Mouse (Mus musculus) heart, embryonic 14.5 days (tissue): ENCODE measurements around the gene Dennd2a. TPM values are rescaled to one million over a fixed set of nuclear protein-coding genes. Genes with fewer than 3 reads are reported as not detected.
A peak's percentile ranks its signal among the peaks of the same experiment; 100 is the strongest.
"Not testable (repeated sequence)": the region's sequence is repeated elsewhere in the genome, so short reads cannot be mapped to it uniquely, and the experiment has no call there.

Source experiments
- ATAC-seq: fragments of 200-750 bp; cut with Nextera tagmentation; 2 replicates; pipeline ENCODE4 v1.8.0; 2017; ENCODE audit warnings: low read depth, moderate TSS enrichment; ENCODE audit not compliant: insufficient number of reproducible peaks, insufficient read depth, low FRiP score
- H3K27ac ChIP-seq, 2 experiments: fragments of 200-500 bp in 1 of 2; fragments of 300-500 bp in 1 of 2; sonication (generic) in 1 of 2; replicated peaks in 1 of 2; 2 replicates each; pipeline ENCODE4 v1.5.1; 2012 to 2014; ENCODE audit warnings: low read depth in 2 of 2, low read length in 2 of 2, control low read depth in 1 of 2, mild to moderate bottlenecking in 1 of 2, mixed read lengths in 1 of 2; ENCODE audit not compliant: control insufficient read depth in 1 of 2, insufficient read depth in 1 of 2
- H3K27me3 ChIP-seq: fragments of 300-500 bp; sonication (generic); 2 replicates; pipeline ENCODE4 v1.6.1; 2014; ENCODE audit warnings: mild to moderate bottlenecking, low read length, control low read depth; ENCODE audit not compliant: control insufficient read depth, insufficient read depth
- H3K36me3 ChIP-seq: fragments of 300-500 bp; sonication (generic); 2 replicates; pipeline ENCODE4 v1.6.1; 2014; ENCODE audit warnings: mild to moderate bottlenecking, control low read depth, low read length, mixed read lengths; ENCODE audit not compliant: control insufficient read depth, insufficient read depth
- H3K4me1 ChIP-seq, 2 experiments: fragments of 200-500 bp in 1 of 2; fragments of 300-500 bp in 1 of 2; sonication (generic) in 1 of 2; 2 replicates each; pipeline ENCODE4 v1.6.1; 2012 to 2014; ENCODE audit warnings: low read length in 2 of 2, control low read depth in 1 of 2, mixed read lengths in 1 of 2; ENCODE audit not compliant: control insufficient read depth in 2 of 2, insufficient read depth in 2 of 2
- H3K4me2 ChIP-seq: fragments of 300-500 bp; sonication (generic); 2 replicates; pipeline ENCODE4 v1.6.1; 2014; ENCODE audit warnings: mild to moderate bottlenecking, low read length
- H3K4me3 ChIP-seq, 2 experiments: fragments of 200-500 bp in 1 of 2; fragments of 300-500 bp in 1 of 2; sonication (generic) in 1 of 2; 2 replicates each; pipeline ENCODE4 v1.5.1; 2012 to 2014; ENCODE audit warnings: low read length in 2 of 2, mild to moderate bottlenecking in 2 of 2, control low read depth in 1 of 2, low read depth in 1 of 2, moderate library complexity in 1 of 2; ENCODE audit not compliant: control insufficient read depth in 1 of 2, insufficient read depth in 1 of 2
- H3K9ac ChIP-seq: fragments of 300-500 bp; sonication (generic); 2 replicates; pipeline ENCODE4 v1.6.1; 2014; ENCODE audit warnings: mild to moderate bottlenecking, low read length
- H3K9me3 ChIP-seq: fragments of 300-500 bp; sonication (generic); 2 replicates; pipeline ENCODE4 v1.6.1; 2016; ENCODE audit warnings: low read length, control low read depth; ENCODE audit not compliant: control insufficient read depth
- WGBS: fragments of 180-500 bp; shearing (Covaris S2); extraction: QIAGEN DNeasy Blood & Tissue Kit; methylation state at CpG from one replicate; pipeline ENCODE4 v1.1.7; 2014; 5-methylcytosine and 5-hydroxymethylcytosine counted together
- polyA plus RNA-seq: library from polyadenylated mRNA; unstranded; fragments of >200 nt; fragmentation: Nextera tagmentation; extraction: Ambion mirVana; gene quantifications from 2 replicates; pipeline ENCODE4 v1.2.1, GENCODE M21; 2014

Dennd2a gene
- polyA plus RNA-seq, 1 experiment from 2014 or later, result 18.8 TPM

GRCm38 (mm10) chr6:39447429-39448185 lies 110.1 kb downstream of the Dennd2a start:
- ATAC-seq, result no peak
- Histone ChIP-seq H3K4me2 (no peak overlapping the region), H3K27ac (no peak overlapping the region), H3K27me3 (no peaks in the 10 kb centered on the region), H3K4me3 (no peak overlapping the region), H3K9ac (no peak overlapping the region), H3K9me3 (no peaks in the 10 kb centered on the region), H3K36me3 (no peaks in the 10 kb centered on the region), H3K4me1 (no peaks in the 10 kb centered on the region)
- WGBS, result 49% methylated on average over 4 of the region's 4 CpGs

GRCm38 (mm10) chr6:39445801-39446572 lies 111.7 kb downstream of the Dennd2a start:
- H3K4me2 ChIP-seq, result peak overlapping the region; percentile 48
- WGBS, result 15% methylated on average over 19 of the region's 19 CpGs
- no peak overlapping the region for H3K27ac ChIP-seq
- H3K36me3 ChIP-seq, result no peaks in the 10 kb centered on the region
- H3K9ac ChIP-seq, result no peak overlapping the region
- H3K4me1 ChIP-seq, result no peaks in the 10 kb centered on the region
- peak overlapping the region; percentile 16 to 23; a peak in 2 of 4 replicates for H3K4me3 ChIP-seq
- no peaks in the 10 kb centered on the region for H3K27me3 ChIP-seq
- H3K9me3 ChIP-seq, result no peaks in the 10 kb centered on the region
- ATAC-seq, result no peak

- H3K27me3 ChIP-seq, result no peaks in the 10 kb centered on the region
- H3K4me1 ChIP-seq, result no peaks in the 10 kb centered on the region
- no peak overlapping the region for H3K4me3 ChIP-seq
- no peak overlapping the region for H3K4me2 ChIP-seq
- H3K36me3 ChIP-seq, result no peaks in the 10 kb centered on the region
- no peak overlapping the region for H3K9ac ChIP-seq
- H3K27ac ChIP-seq, result no peak overlapping the region
- no peak for ATAC-seq
- H3K9me3 ChIP-seq, result no peaks in the 10 kb centered on the region
These were observed 114.8 kb downstream of the Dennd2a start for GRCm38 (mm10) chr6:39442786-39443287.

GRCm38 (mm10) chr6:39440207-39440606 lies 117.5 kb downstream of the Dennd2a start:
- no peak for ATAC-seq
- no peak overlapping the region for H3K4me2 ChIP-seq
- no peaks in the 10 kb centered on the region for H3K36me3 ChIP-seq
- no peak overlapping the region for H3K27ac ChIP-seq
- H3K27me3 ChIP-seq, result no peaks in the 10 kb centered on the region
- H3K4me1 ChIP-seq, result no peaks in the 10 kb centered on the region
- H3K9me3 ChIP-seq, result no peaks in the 10 kb centered on the region
- no peak overlapping the region for H3K4me3 ChIP-seq
- H3K9ac ChIP-seq, result no peak overlapping the region

GRCm38 (mm10) chr6:39437519-39437918 lies 120.1 kb downstream of the Dennd2a start:
- not testable (repeated sequence) for H3K9ac ChIP-seq, ATAC-seq, H3K4me2 ChIP-seq, H3K4me3 ChIP-seq, H3K4me1 ChIP-seq, H3K36me3 ChIP-seq, H3K27me3 ChIP-seq, H3K27ac ChIP-seq, H3K9me3 ChIP-seq
- 84% methylated on average over 6 of the region's 6 CpGs for WGBS

GRCm38 (mm10) chr6:39435875-39436274 lies 121.8 kb downstream of the Dennd2a start:
- Histone ChIP-seq H3K27me3 (no peaks in the 10 kb centered on the region), H3K27ac (no peak overlapping the region), H3K4me2 (no peak overlapping the region), H3K4me3 (no peak overlapping the region), H3K4me1 (no peaks in the 10 kb centered on the region), H3K36me3 (no peaks in the 10 kb centered on the region), H3K9ac (no peak overlapping the region), H3K9me3 (no peaks in the 10 kb centered on the region)
- no peak for ATAC-seq
- 79% methylated on average over 5 of the region's 5 CpGs for WGBS

- no peaks in the 10 kb centered on the region for H3K4me1 ChIP-seq
- H3K27me3 ChIP-seq, result no peaks in the 10 kb centered on the region
- no peaks in the 10 kb centered on the region for H3K9me3 ChIP-seq
- H3K27ac ChIP-seq, result no peak overlapping the region
- 71% methylated on average over 2 of the region's 2 CpGs for WGBS
- H3K4me3 ChIP-seq, result no peak overlapping the region
- no peak overlapping the region for H3K4me2 ChIP-seq
- no peak overlapping the region for H3K9ac ChIP-seq
- ATAC-seq, result no peak
- H3K36me3 ChIP-seq, result no peaks in the 10 kb centered on the region
These were observed 122.7 kb downstream of the Dennd2a start for GRCm38 (mm10) chr6:39434886-39435492.
